Mouse (Mus musculus) layer of hippocampus, adult 9-10 months (tissue): ENCODE measurements at regions not wholly inside any gene's neighbourhood (a gene's known extent, or its start where the extent isn't known, plus 50 kb on each side); places are given as distances from the start of the nearest gene placed in this dataset.

Experiments
- DNase-seq: peaks from one replicate; pipeline ENCODE4 v3.0.0; 2022; ENCODE audit warnings: low spot score

GRCm38 (mm10) chr8:44838431-44838830 lies 96.8 kb upstream of the Fat1 start:
- no peak for DNase-seq

- no peak for DNase-seq
Observed at GRCm38 (mm10) chr8:44839504-44840209, 95.6 kb upstream of the Fat1 start.

GRCm38 (mm10) chr8:44840646-44841045 lies 94.6 kb upstream of the Fat1 start:
- DNase-seq, result no peak

GRCm38 (mm10) chr8:44844362-44844761 lies 90.9 kb upstream of the Fat1 start:
- no peak for DNase-seq

GRCm38 (mm10) chr8:44852223-44852622 lies 83.0 kb upstream of the Fat1 start:
- no peak for DNase-seq

- no peak for DNase-seq
Observed at GRCm38 (mm10) chr8:44855115-44855514, 80.1 kb upstream of the Fat1 start.

GRCm38 (mm10) chr8:44867202-44867601 lies 68.0 kb upstream of the Fat1 start:
- no peak for DNase-seq

- no peak for DNase-seq
Observed at GRCm38 (mm10) chr8:44867666-44868065, 67.6 kb upstream of the Fat1 start.

- no peak for DNase-seq
Observed at GRCm38 (mm10) chr8:44877066-44877465, 58.2 kb upstream of the Fat1 start.

GRCm38 (mm10) chr8:44878208-44878607 lies 57.0 kb upstream of the Fat1 start:
- no peak for DNase-seq

GRCm38 (mm10) chr8:44879186-44879585 lies 56.1 kb upstream of the Fat1 start:
- DNase-seq, result no peak

- DNase-seq, result no peak
Observed at GRCm38 (mm10) chr8:44884399-44885006, 50.7 kb upstream of the Fat1 start.
